Mouse (Mus musculus) liver, embryonic 15.5 days (tissue): ENCODE measurements at regions not wholly inside any gene's neighbourhood (a gene's known extent, or its start where the extent isn't known, plus 50 kb on each side); places are given as distances from the start of the nearest gene placed in this dataset.

Source experiments
- ATAC-seq: fragments of 200-750 bp; cut with Nextera tagmentation; 2 replicates; pipeline ENCODE4 v1.8.0; 2017; ENCODE audit warnings: moderate number of reproducible peaks, mild to moderate bottlenecking, moderate library complexity; ENCODE audit not compliant: insufficient read depth
- H3K27ac ChIP-seq: fragments of 300-500 bp; sonication (generic); replicated peaks from 2 replicates; pipeline ENCODE4 v1.5.1; 2015; ENCODE audit warnings: mild to moderate bottlenecking, inconsistent platforms
- H3K27me3 ChIP-seq: fragments of 300-500 bp; sonication (generic); 2 replicates; pipeline ENCODE4 v1.6.1; 2015; ENCODE audit warnings: mild to moderate bottlenecking, inconsistent platforms
- H3K36me3 ChIP-seq: fragments of 300-500 bp; sonication (generic); replicated peaks from 2 replicates; pipeline ENCODE4 v1.6.1; 2015; ENCODE audit warnings: moderate library complexity, mild to moderate bottlenecking, inconsistent platforms
- H3K4me1 ChIP-seq: fragments of 300-500 bp; sonication (generic); replicated peaks from 2 replicates; pipeline ENCODE4 v1.6.1; 2015; ENCODE audit warnings: inconsistent platforms
- H3K4me2 ChIP-seq: fragments of 300-500 bp; sonication (generic); 2 replicates; pipeline ENCODE4 v1.6.1; 2015; ENCODE audit warnings: moderate library complexity, mild to moderate bottlenecking, inconsistent platforms
- H3K4me3 ChIP-seq: fragments of 300-500 bp; sonication (generic); replicated peaks from 2 replicates; pipeline ENCODE4 v1.5.1; 2015; ENCODE audit warnings: mild to moderate bottlenecking, inconsistent platforms
- H3K9ac ChIP-seq: fragments of 300-500 bp; sonication (generic); 2 replicates; pipeline ENCODE4 v1.6.1; 2015; ENCODE audit warnings: moderate library complexity, mild to moderate bottlenecking, inconsistent platforms
- H3K9me3 ChIP-seq: fragments of 300-500 bp; sonication (generic); replicated peaks from 2 replicates; pipeline ENCODE4 v1.6.1; 2016; ENCODE audit warnings: inconsistent platforms
- WGBS: fragments of 180-500 bp; shearing (Covaris S2); methylation state at CpG from one replicate; pipeline ENCODE4 v1.1.7; 2015; ENCODE audit warnings: mixed read lengths; ENCODE audit not compliant: insufficient replicate concordance; 5-methylcytosine and 5-hydroxymethylcytosine counted together

DNA sequence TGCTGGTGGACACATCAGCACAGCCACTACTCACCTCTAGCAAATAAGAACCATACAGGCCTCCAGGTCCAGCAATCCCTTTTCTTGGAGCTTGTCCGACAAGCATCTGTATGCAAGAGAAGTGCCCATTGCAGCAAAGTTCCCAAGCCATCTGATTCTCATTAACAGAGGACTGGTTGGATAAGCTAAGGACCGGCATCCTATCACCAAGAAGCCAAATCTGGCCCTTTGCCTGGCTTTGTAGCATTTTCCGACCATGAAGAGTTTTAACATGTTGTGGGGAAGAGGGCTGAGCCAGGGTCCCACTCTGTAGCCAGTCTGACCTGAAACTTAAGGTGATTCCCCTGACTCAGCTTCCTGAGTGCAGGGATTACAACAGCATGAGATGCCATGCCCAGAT is 77.1 kb upstream of the Lgalsl start:
- Histone ChIP-seq H3K9ac (no peak overlapping the region), H3K27me3 (peaks cover 28% of the 10 kb centered on the region; the same call in 1 of the 2 replicates), H3K4me1 (peaks cover 2% of the 10 kb centered on the region; the same call in 1 of the 2 replicates), H3K36me3 (no peaks in the 10 kb centered on the region), H3K4me3 (no peak overlapping the region), H3K9me3 (no peaks in the 10 kb centered on the region), H3K4me2 (no peak overlapping the region), H3K27ac (no peak overlapping the region)
- WGBS = 50% methylated on average over 3 of the region's 3 CpGs
- ATAC-seq = no peak

DNA sequence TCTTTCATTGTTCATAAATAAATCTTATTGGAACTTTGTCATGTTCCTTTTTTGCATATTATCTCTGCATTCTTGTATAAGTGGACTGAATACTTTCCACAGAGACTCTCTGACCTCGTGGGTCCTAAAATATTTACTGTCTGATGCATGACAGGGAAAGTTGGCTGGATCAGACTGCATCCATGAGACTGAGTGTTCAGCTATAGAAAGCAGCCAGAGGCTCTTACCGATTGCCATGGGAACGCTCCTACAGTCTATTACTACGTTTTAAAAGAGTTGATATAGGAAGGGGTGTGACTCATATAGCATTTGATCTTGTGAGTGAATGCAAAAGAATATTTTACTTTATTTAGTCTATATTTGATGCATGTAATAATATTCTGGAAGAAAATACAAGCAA is 77.6 kb upstream of the Lgalsl start:
- Histone ChIP-seq H3K36me3 (no peaks in the 10 kb centered on the region), H3K27ac (no peak overlapping the region), H3K9me3 (no peaks in the 10 kb centered on the region), H3K4me1 (peaks cover 7% of the 10 kb centered on the region), H3K4me2 (no peak overlapping the region), H3K27me3 (peaks cover 28% of the 10 kb centered on the region; the same call in 1 of the 2 replicates), H3K9ac (no peak overlapping the region), H3K4me3 (no peak overlapping the region)
- WGBS = 60% methylated on average over 4 of the region's 4 CpGs
- ATAC-seq = no peak

DNA sequence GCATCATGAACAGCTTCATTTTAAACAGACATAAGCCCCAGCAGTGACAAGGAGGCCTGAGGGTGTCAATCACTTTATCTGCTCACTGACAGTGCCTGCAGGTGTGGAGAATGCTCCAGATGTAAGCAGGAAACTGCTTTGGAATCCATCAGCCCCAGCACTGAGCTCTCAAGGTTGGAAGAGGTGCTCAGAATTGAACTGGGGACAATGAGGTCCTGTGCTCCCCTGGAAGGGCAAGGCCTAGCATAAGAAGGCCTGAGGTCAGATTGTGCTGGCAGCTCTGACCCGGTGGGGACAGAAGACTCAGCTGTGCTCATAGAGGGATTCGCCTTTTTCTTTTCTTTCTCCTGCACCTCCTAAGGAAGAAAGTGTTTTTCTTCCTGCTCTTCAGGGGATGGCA is 82.2 kb upstream of the Lgalsl start:
- H3K4me3 ChIP-seq = no peak overlapping the region
- no peak overlapping the region for H3K9ac ChIP-seq
- peaks cover 50% of the 10 kb centered on the region for H3K4me1 ChIP-seq
- H3K27ac ChIP-seq = 0 out of 2 replicates have a peak overlapping the region, but pooled peaks have one; percentile 35
- H3K4me2 ChIP-seq = no peak overlapping the region
- ATAC-seq = no peak
- 0 out of 2 replicates have a peak, but pooled peaks cover 3% of the 10 kb centered on the region for H3K27me3 ChIP-seq
- 81% methylated on average over 2 of the region's 2 CpGs for WGBS
- H3K9me3 ChIP-seq = no peaks in the 10 kb centered on the region
- no peaks in the 10 kb centered on the region for H3K36me3 ChIP-seq

DNA sequence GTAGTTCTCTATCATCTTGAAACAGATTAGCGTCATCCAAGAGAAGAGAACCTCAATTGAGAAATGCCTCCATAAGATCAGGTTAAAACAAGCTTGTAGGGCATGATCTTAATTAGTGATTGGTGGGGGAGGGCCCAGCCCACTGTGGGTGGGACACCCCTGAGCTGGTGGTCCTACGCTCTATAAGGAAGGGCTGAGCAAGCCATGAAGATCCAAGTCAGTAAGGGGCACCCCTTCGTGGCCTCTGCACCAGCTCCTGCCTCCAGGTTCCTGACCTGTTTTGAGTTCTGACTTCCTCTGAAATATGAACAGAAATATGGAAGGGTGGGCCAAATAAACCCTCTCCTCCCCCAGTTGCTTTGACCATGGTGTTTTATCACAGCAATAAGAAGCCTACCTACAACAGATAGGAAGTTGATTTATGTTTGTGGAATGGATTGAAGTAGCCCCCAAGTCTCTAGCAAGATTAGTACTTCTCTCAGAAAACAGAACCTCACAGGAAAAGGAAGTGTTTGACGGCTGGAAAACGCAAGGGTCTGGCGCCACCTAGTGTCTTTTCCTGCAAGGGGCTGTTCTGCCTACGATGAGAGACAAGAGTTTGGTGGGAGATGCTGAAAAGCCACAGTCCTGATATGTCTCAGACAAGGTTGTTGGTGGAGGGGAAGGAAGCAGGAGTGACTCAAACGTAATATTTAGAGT is 82.9 kb upstream of the Lgalsl start:
- no peaks in the 10 kb centered on the region for H3K9me3 ChIP-seq
- no peaks in the 10 kb centered on the region for H3K36me3 ChIP-seq
- H3K4me1 ChIP-seq = peaks cover 56% of the 10 kb centered on the region
- 0 out of 2 replicates have a peak, but pooled peaks cover 2% of the 10 kb centered on the region for H3K27me3 ChIP-seq
- 21% methylated on average over 8 of the region's 8 CpGs for WGBS
- H3K4me3 ChIP-seq = no peak overlapping the region
- H3K9ac ChIP-seq = peak overlapping the region; percentile 18; the same call in 1 of the 2 replicates
- ATAC-seq = no peak
- peak overlapping the region; percentile 98; the same call in 1 of the 2 replicates for H3K27ac ChIP-seq
- 0 out of 2 replicates have a peak overlapping the region, but pooled peaks have one; percentile 56 for H3K4me2 ChIP-seq

DNA sequence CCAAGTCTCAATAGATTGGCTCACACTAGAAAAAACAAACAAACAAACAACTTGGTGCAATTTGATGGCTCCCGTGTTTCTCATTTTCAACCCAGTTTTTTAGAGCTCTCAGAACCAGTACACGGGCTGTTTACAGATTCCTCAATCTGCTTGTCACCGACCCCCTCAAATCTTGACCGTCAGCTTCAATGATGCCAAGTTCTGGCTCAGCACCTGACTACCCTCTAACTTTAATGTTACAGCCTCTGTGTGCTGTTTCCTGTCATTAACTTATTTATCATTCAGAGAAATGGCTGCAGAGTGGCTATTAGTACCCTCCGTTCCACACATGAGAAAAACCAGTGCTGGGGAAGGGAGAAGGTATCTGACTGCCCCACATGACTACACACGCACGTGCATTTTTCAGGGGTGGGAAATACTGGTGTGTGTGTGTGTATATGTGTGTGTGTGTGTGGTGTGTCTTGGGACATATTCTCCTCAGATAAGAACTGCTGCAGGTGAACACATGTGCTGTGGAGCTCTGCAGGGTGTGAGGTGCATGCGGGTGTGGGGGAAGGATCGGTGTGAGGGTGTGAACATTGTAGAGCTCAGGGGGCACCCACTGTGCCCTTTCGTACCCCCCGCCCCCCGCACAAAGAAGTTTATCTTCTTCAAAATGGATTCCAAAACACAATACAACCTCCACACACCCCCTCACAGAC is 83.6 kb upstream of the Lgalsl start:
- Histone ChIP-seq H3K9ac (peak overlapping the region; percentile 14; the same call in 1 of the 2 replicates), H3K36me3 (no peaks in the 10 kb centered on the region), H3K27ac (peak overlapping the region; percentile 98), H3K27me3 (no peaks in the 10 kb centered on the region), H3K4me2 (peak overlapping the region; percentile 56; the same call in 1 of the 2 replicates), H3K4me1 (peaks cover 60% of the 10 kb centered on the region), H3K4me3 (no peak overlapping the region), H3K9me3 (no peaks in the 10 kb centered on the region)
- WGBS = 26% methylated on average over 12 of the region's 12 CpGs
- no peak for ATAC-seq

DNA sequence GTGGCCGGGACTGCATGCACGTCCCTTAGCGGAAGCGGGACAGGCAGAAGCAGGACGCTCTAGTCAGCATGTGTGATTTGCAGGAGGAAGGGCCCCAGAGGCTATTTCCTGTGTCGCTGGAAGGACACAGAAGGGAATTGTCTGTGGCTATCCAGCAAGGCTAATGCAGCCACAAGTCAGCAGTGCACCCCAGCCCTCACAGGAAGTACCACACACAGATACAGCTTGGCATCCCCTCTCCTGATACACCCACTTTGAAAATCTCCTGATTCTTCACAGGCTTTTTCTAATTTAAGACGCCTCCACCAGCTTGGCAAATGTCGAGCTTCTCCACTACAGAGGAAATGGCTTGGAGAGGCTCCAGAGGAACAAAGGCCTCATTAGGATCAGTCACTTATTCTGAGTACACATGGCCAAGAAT is 84.3 kb upstream of the Lgalsl start:
- WGBS = 12% methylated on average over 8 of the region's 8 CpGs
- Histone ChIP-seq H3K9ac (peak overlapping the region; percentile 33; the same call in 1 of the 2 replicates), H3K36me3 (no peaks in the 10 kb centered on the region), H3K4me3 (no peak overlapping the region), H3K4me2 (peak overlapping the region; percentile 56), H3K4me1 (peaks cover 62% of the 10 kb centered on the region), H3K27ac (peak overlapping the region; percentile 98), H3K9me3 (no peaks in the 10 kb centered on the region), H3K27me3 (no peaks in the 10 kb centered on the region)
- no peak for ATAC-seq

DNA sequence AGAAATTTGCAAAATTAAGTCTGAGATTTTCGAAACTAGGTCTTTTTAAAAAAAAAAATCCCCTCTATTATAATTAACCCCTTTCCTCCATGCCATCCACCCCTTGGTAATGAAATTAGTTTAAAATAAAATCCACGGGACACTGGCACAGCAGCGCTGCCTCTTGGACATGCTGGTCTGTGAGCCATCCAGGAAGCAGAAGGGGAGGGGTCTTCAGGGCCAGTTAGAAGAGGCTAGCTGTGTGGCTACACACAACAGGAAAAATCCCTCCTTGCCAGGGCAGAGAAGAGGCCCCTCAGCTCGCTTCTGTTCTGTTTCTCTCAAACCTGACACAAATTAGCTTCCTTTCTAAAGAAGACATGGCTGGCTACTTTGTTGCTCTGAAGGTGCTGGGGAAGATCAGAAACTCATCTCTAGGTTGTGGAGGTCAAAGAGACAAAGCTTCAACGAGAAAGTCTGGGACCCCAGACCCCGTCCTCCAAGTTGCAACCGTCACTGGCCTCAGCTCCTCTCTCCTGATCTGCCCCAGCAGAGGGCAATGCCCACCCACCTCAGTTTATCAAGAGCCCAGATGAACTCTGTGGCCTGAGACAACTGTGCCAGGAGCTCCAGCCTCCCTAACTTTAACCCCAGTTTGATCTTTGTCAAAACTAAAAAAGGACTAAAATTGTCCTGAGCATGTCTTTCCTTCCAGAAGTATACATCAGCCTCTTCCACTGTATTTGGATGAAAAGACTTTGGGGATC is 85.0 kb upstream of the Lgalsl start:
- Histone ChIP-seq H3K4me1 (peaks cover 62% of the 10 kb centered on the region), H3K27me3 (no peaks in the 10 kb centered on the region), H3K9ac (peak overlapping the region; percentile 58), H3K9me3 (no peaks in the 10 kb centered on the region), H3K4me2 (peak overlapping the region; percentile 56), H3K36me3 (no peaks in the 10 kb centered on the region), H3K27ac (peak overlapping the region; percentile 98), H3K4me3 (peak overlapping the region; percentile 12)
- 19% methylated on average over 7 of the region's 7 CpGs for WGBS
- ATAC-seq = peak; percentile 77

DNA sequence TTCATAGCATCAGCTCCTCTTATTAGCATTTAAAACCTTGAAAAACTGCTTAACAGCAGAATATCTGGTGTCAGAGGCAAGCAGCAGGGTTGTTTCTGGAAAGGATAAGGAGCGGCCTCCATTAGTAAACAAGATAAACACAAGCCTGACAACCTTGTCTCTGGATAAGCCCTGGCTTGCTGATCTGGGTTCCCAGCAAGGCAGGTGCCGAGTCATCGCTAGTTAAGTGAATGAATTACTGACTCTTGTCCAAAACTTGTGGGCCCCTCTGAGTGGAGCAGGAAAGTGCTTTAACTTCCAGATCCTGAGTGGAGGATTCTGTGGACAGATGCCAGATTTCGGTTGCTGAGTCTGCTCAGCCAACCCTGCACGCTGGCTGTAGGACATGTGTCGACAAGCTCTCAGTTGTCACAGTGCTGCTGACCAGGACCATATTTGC is 85.6 kb upstream of the Lgalsl start:
- Histone ChIP-seq H3K36me3 (no peaks in the 10 kb centered on the region), H3K27me3 (no peaks in the 10 kb centered on the region), H3K4me3 (peak overlapping the region; percentile 12), H3K4me2 (peak overlapping the region; percentile 56), H3K4me1 (peaks cover 62% of the 10 kb centered on the region), H3K9me3 (no peaks in the 10 kb centered on the region), H3K9ac (peak overlapping the region; percentile 58), H3K27ac (peak overlapping the region; percentile 98)
- WGBS = 25% methylated on average over 6 of the region's 6 CpGs
- peak; percentile 94 for ATAC-seq

DNA sequence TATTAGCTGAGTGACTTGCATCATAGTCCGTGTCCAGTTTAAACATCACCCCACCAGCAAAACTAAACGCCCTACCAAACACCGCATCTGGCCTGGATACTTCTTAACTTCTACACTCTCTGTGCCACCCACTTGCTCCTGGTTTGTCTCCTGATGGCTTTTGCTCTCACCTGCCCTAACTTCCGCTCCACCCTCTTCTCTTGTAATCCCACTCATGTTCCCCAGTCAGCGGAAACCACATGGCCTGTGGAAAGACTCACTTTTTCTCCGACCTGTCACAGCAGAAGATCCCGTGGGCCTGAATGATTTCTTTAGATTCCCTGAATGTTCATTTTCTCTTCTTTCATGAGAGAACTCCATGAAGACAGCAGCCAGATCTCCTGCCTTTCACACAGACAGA is 86.1 kb upstream of the Lgalsl start:
- H3K4me3 ChIP-seq = 0 out of 2 replicates have a peak overlapping the region, but pooled peaks have one; percentile 6
- H3K36me3 ChIP-seq = no peaks in the 10 kb centered on the region
- H3K27ac ChIP-seq = peak overlapping the region; percentile 98
- no peaks in the 10 kb centered on the region for H3K27me3 ChIP-seq
- H3K9me3 ChIP-seq = no peaks in the 10 kb centered on the region
- 68% methylated on average over 7 of the region's 7 CpGs for WGBS
- H3K9ac ChIP-seq = peak overlapping the region; percentile 10
- peaks cover 62% of the 10 kb centered on the region for H3K4me1 ChIP-seq
- peak overlapping the region; percentile 56 for H3K4me2 ChIP-seq
- ATAC-seq = peak; percentile 32

DNA sequence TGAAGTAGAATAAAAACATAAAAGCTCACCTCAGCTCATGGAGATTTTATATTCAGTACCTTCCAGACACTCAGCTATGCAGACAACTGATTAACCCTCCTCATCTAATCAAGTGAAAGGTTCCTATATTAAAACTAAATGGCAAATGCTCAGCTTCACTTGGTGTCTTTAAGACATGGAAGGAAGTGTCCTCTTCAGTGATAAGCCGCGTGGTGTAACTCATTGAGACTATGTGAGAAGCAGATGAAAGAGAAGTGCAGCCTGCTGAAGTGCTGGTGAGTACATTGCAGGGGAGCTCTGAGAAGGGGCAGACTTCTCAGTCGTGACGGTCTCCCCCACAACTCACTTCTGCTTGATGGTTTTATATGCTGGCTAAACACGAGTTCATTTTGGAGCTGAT is 86.6 kb upstream of the Lgalsl start:
- H3K4me1 ChIP-seq = peaks cover 62% of the 10 kb centered on the region
- H3K27ac ChIP-seq = peak overlapping the region; percentile 98
- 16% methylated on average over 5 of the region's 5 CpGs for WGBS
- H3K4me3 ChIP-seq = no peak overlapping the region
- no peaks in the 10 kb centered on the region for H3K36me3 ChIP-seq
- H3K27me3 ChIP-seq = 0 out of 2 replicates have a peak, but pooled peaks cover 2% of the 10 kb centered on the region
- no peaks in the 10 kb centered on the region for H3K9me3 ChIP-seq
- peak overlapping the region; percentile 10; the same call in 1 of the 2 replicates for H3K9ac ChIP-seq
- H3K4me2 ChIP-seq = peak overlapping the region; percentile 56; the same call in 1 of the 2 replicates
- no peak for ATAC-seq
